Mouse (Mus musculus): ENCODE results near the gene Mroh2a. TPM values are rescaled to one million over a fixed set of nuclear protein-coding genes. Genes with fewer than 3 reads are reported as not detected.

Gene Mroh2a
- polyA plus RNA-seq, 1 experiment from 2014 or later = 0.62 TPM

DNA sequence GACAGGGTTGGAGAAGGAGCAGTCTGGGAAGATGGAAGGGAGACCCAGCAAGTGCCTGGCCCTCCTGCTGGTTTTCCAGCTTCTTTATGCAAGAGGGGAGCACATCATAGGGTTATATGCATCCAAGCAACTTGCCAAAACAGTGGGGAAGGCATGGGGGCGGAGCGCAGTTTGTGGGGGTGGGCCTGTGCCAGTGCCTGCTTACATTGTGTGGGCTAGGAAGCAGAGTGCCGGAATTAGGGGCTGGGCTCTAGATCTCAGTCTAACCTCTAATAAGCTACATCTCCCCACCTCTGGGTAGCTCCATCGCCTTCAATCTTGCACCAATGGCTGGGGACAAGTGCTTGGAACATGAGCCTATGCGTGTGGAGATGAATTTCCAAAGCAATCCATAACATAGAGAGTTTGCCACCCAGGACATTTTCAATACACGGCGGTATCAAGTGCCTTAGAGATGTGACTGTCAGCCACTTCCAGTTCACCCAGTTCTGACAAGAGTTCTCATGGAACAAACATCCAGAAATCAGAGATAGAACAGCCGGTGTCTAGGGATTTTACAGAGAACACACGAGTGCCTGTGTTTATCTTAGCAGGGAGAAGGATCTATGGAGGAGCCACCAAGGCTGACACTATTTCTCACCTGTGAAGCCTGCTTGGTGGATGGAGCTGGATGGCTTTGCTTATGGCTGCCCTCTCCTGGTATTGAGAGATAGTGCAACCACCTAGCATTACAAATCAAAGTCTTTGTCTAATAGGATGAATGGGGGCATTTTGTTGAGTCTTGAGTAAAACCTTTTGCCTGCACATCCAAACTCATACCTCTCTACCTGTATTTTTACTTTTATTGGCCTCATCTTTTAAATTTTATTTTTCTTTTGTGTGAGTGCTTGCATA lies 74.6 kb downstream of the Mroh2a start:
- WGBS = 58% methylated on average over 9 of the region's 9 CpGs
- Histone ChIP-seq H3K4me3 (ENCODE audit: control insufficient read depth in 1 of 2, insufficient read depth in 1 of 2, low read depth in 1 of 2, low read length in 2 of 2) (no peak overlapping the region), H3K27me3 (ENCODE audit: control insufficient read depth, insufficient read depth, low read length) (no peaks in the 10 kb centered on the region), H3K36me3 (ENCODE audit: control insufficient read depth, insufficient read depth, low read length) (no peaks in the 10 kb centered on the region), H3K27ac (replicated peaks in 1 of 2; ENCODE audit: control insufficient read depth in 1 of 2, insufficient read depth in 1 of 2, low read depth in 2 of 2, low read length in 2 of 2) (no peak overlapping the region), H3K4me2 (ENCODE audit: low read length) (no peak overlapping the region), H3K4me1 (ENCODE audit: control insufficient read depth in 2 of 2, insufficient read depth in 2 of 2, low read length in 2 of 2) (no peaks in the 10 kb centered on the region), H3K9me3 (ENCODE audit: control insufficient read depth, low read length) (peaks cover 86% of the 10 kb centered on the region), H3K9ac (ENCODE audit: low read length) (no peak overlapping the region)
- ATAC-seq (ENCODE audit: insufficient number of reproducible peaks, insufficient read depth, low FRiP score, low read depth) = no peak

DNA sequence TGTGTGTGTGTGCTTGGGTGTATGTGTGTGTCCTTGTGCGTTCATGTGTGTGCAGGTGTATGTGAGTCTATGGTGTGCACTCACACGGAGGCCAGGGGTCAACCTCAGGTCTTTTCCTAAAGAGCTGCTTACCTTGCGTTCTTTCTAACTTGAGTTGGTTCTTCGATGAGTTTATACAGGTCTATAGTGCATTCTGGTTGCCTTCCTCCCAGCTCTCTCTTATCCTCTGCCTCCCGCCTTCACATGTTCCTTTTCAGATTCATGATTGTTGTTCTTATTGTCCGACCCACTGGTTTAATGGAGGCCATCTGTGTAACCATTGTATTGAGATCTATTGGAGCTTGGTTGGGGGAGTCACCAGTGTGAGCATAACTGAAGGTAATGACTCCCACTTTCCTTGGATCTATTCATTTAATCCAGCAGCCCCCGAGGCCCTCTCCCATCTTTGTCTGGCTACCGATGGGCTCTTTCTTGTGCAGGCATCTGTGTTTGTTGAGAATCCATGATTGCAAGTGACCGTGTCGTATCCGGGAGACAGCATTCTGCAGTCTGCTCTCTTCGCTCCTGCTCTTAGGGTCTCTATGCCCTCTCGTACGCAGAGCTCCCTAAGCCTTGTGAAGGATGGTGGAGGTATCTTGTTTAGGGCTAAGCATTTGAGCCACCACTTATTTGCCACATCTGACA lies 75.4 kb downstream of the Mroh2a start:
- no peaks in the 10 kb centered on the region for H3K27me3 ChIP-seq (ENCODE audit: control insufficient read depth, insufficient read depth, low read length)
- no peaks in the 10 kb centered on the region for H3K36me3 ChIP-seq (ENCODE audit: control insufficient read depth, insufficient read depth, low read length)
- 59% methylated on average over 14 of the region's 14 CpGs for WGBS
- H3K4me2 ChIP-seq (ENCODE audit: low read length) = no peak overlapping the region
- ATAC-seq (ENCODE audit: insufficient number of reproducible peaks, insufficient read depth, low FRiP score, low read depth) = no peak
- H3K9me3 ChIP-seq (ENCODE audit: control insufficient read depth, low read length) = peaks cover 91% of the 10 kb centered on the region
- H3K4me3 ChIP-seq (ENCODE audit: control insufficient read depth in 1 of 2, insufficient read depth in 1 of 2, low read depth in 1 of 2, low read length in 2 of 2) = no peak overlapping the region
- no peaks in the 10 kb centered on the region for H3K4me1 ChIP-seq (ENCODE audit: control insufficient read depth in 2 of 2, insufficient read depth in 2 of 2, low read length in 2 of 2)
- no peak overlapping the region for H3K27ac ChIP-seq (replicated peaks in 1 of 2; ENCODE audit: control insufficient read depth in 1 of 2, insufficient read depth in 1 of 2, low read depth in 2 of 2, low read length in 2 of 2)
- H3K9ac ChIP-seq (ENCODE audit: low read length) = no peak overlapping the region

GRCm38 (mm10) chr1:88303762-88304161 lies 77.0 kb downstream of the Mroh2a start:
- no peak overlapping the region for H3K4me2 ChIP-seq (ENCODE audit: low read length)
- peaks cover 88% of the 10 kb centered on the region for H3K9me3 ChIP-seq (ENCODE audit: control insufficient read depth, low read length)
- no peak overlapping the region for H3K9ac ChIP-seq (ENCODE audit: low read length)
- 54% methylated on average over 6 of the region's 6 CpGs for WGBS
- no peak overlapping the region for H3K27ac ChIP-seq (replicated peaks in 1 of 2; ENCODE audit: control insufficient read depth in 1 of 2, insufficient read depth in 1 of 2, low read depth in 2 of 2, low read length in 2 of 2)
- no peak overlapping the region for H3K4me3 ChIP-seq (ENCODE audit: control insufficient read depth in 1 of 2, insufficient read depth in 1 of 2, low read depth in 1 of 2, low read length in 2 of 2)
- no peaks in the 10 kb centered on the region for H3K36me3 ChIP-seq (ENCODE audit: control insufficient read depth, insufficient read depth, low read length)
- H3K27me3 ChIP-seq (ENCODE audit: control insufficient read depth, insufficient read depth, low read length) = no peaks in the 10 kb centered on the region
- no peaks in the 10 kb centered on the region for H3K4me1 ChIP-seq (ENCODE audit: control insufficient read depth in 2 of 2, insufficient read depth in 2 of 2, low read length in 2 of 2)
- ATAC-seq (ENCODE audit: insufficient number of reproducible peaks, insufficient read depth, low FRiP score, low read depth) = no peak

DNA sequence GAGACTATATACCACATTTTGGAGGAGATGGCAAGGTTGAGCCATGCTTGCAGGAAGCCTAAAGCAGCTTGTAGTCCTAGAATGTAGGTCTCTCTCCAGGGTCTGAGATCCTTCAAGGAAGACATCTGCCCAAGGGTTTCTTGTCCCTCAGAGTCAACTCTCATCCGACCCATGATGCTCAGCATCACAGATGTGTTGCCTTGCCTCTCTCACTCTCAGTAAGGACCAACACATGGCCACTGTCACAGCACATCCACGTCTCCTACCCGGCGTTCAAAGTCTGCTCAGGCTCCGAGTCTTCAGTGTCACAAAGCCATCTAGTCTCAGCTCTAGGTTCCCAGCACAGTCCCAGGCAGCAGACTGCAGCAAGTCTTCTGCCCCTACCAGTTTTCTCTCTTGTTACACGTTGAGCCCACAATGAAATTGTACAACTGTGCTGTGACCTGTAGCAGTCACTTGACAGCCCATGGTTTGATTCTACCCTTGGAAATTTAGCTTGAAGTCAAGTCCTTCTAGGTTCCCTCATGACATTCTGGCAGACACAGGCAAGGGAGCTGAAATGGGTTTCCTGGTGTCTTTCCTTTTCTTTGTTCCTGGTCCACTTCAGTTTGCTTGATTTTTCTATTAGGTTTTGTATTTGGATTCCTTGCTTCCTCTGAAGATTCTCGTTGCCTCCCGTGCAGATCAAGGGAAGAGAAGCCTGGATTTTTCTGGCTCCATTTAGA lies 77.6 kb downstream of the Mroh2a start:
- no peaks in the 10 kb centered on the region for H3K4me1 ChIP-seq (ENCODE audit: control insufficient read depth in 2 of 2, insufficient read depth in 2 of 2, low read length in 2 of 2)
- no peak; the same call in 1 of the 2 replicates for ATAC-seq (ENCODE audit: insufficient number of reproducible peaks, insufficient read depth, low FRiP score, low read depth)
- H3K4me3 ChIP-seq (ENCODE audit: control insufficient read depth in 1 of 2, insufficient read depth in 1 of 2, low read depth in 1 of 2, low read length in 2 of 2) = no peak overlapping the region
- no peak overlapping the region for H3K27ac ChIP-seq (replicated peaks in 1 of 2; ENCODE audit: control insufficient read depth in 1 of 2, insufficient read depth in 1 of 2, low read depth in 2 of 2, low read length in 2 of 2)
- 55% methylated on average over 8 of the region's 8 CpGs for WGBS
- H3K27me3 ChIP-seq (ENCODE audit: control insufficient read depth, insufficient read depth, low read length) = no peaks in the 10 kb centered on the region
- H3K36me3 ChIP-seq (ENCODE audit: control insufficient read depth, insufficient read depth, low read length) = no peaks in the 10 kb centered on the region
- H3K9me3 ChIP-seq (ENCODE audit: control insufficient read depth, low read length) = peaks cover 88% of the 10 kb centered on the region
- H3K4me2 ChIP-seq (ENCODE audit: low read length) = no peak overlapping the region
- H3K9ac ChIP-seq (ENCODE audit: low read length) = no peak overlapping the region

DNA sequence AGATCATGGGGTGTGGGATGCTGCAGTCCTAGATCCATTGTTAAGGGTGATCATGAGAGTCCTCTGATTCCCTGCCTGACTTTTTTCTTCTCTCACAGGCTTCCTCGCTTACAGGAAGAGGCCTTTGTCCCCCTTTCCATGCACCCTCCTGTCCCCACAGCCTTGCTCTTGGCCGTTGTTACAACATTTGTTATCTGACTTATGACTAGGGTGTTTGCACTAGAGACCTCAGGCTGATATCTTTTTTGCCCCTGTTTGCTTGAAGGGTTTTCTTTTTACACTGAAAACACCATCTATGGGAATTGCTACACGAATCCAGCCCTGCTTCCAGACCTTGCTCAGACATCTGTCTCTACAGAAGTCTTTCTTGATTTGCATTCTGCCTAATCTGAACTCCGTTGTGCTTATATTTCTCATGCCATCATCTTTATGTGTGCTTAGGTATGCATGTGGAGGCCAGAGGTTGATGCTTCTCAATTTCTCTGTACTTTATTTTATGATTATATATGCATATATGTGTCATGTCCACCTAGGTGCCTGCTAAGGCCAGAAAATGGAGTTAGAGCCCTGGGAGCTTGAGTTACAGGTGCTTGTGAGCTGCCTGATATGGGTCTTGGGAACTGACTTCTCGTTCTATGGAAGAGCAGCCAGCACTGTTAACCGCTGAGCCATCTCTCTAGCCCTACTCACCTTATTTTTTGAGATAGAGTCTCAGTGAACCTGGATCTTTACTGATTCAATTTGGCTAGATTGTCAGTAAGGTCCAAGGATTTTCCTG lies 78.4 kb downstream of the Mroh2a start:
- no peak overlapping the region for H3K4me3 ChIP-seq (ENCODE audit: control insufficient read depth in 1 of 2, insufficient read depth in 1 of 2, low read depth in 1 of 2, low read length in 2 of 2)
- no peaks in the 10 kb centered on the region for H3K36me3 ChIP-seq (ENCODE audit: control insufficient read depth, insufficient read depth, low read length)
- ATAC-seq (ENCODE audit: insufficient number of reproducible peaks, insufficient read depth, low FRiP score, low read depth) = no peak
- H3K4me1 ChIP-seq (ENCODE audit: control insufficient read depth in 2 of 2, insufficient read depth in 2 of 2, low read length in 2 of 2) = no peaks in the 10 kb centered on the region
- no peaks in the 10 kb centered on the region for H3K27me3 ChIP-seq (ENCODE audit: control insufficient read depth, insufficient read depth, low read length)
- H3K9me3 ChIP-seq (ENCODE audit: control insufficient read depth, low read length) = peaks cover 87% of the 10 kb centered on the region
- WGBS = 40% methylated on average over 6 of the region's 6 CpGs
- H3K27ac ChIP-seq (replicated peaks in 1 of 2; ENCODE audit: control insufficient read depth in 1 of 2, insufficient read depth in 1 of 2, low read depth in 2 of 2, low read length in 2 of 2) = no peak overlapping the region
- no peak overlapping the region for H3K9ac ChIP-seq (ENCODE audit: low read length)
- H3K4me2 ChIP-seq (ENCODE audit: low read length) = no peak overlapping the region

DNA sequence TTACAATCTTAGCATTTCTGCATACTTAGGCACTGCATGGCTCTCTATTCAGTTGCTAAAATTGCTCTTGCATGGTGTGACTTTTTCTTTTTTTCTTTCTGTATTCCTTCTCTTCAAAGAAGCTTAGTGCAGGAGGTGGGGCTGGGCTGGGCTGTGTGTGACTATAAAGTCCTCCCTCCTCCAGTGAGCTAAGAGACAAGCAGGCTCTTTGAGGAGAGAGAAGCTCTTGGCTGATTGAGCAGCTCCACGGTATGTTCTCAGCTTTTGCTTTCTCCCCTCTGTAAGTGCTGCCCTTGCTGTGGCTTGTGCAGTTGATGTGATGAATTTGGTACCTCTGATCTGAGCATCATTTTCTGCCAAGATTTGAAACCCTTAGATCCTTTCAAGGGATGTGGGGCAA lies 79.8 kb downstream of the Mroh2a start:
- peaks cover 78% of the 10 kb centered on the region for H3K9me3 ChIP-seq (ENCODE audit: control insufficient read depth, low read length)
- 57% methylated on average over 1 of the region's 1 CpGs for WGBS
- H3K4me1 ChIP-seq (ENCODE audit: control insufficient read depth in 2 of 2, insufficient read depth in 2 of 2, low read length in 2 of 2) = no peaks in the 10 kb centered on the region
- H3K9ac ChIP-seq (ENCODE audit: low read length) = no peak overlapping the region
- no peak overlapping the region for H3K27ac ChIP-seq (replicated peaks in 1 of 2; ENCODE audit: control insufficient read depth in 1 of 2, insufficient read depth in 1 of 2, low read depth in 2 of 2, low read length in 2 of 2)
- no peaks in the 10 kb centered on the region for H3K27me3 ChIP-seq (ENCODE audit: control insufficient read depth, insufficient read depth, low read length)
- no peak overlapping the region for H3K4me3 ChIP-seq (ENCODE audit: control insufficient read depth in 1 of 2, insufficient read depth in 1 of 2, low read depth in 1 of 2, low read length in 2 of 2)
- H3K4me2 ChIP-seq (ENCODE audit: low read length) = no peak overlapping the region
- no peaks in the 10 kb centered on the region for H3K36me3 ChIP-seq (ENCODE audit: control insufficient read depth, insufficient read depth, low read length)
- no peak for ATAC-seq (ENCODE audit: insufficient number of reproducible peaks, insufficient read depth, low FRiP score, low read depth)

DNA sequence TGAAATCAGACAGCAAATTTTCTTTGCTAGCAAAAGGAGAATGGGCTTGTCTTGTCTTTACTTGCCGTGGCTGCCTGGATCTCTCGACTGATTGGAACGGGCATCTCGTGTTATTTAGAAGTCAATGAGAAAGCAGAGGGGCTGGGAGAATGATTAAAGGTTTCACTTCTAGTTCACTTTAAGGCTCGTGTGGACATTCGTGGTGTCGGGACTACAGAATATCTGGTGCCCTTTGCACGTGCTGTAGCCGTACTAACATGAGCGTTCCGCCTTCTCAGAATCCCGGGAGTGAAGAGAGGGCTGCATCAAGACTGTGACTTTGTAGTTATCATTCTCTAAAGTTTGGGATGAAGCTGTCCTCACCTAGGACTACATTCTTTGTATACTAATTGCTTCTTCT lies 80.4 kb downstream of the Mroh2a start:
- no peaks in the 10 kb centered on the region for H3K4me1 ChIP-seq (ENCODE audit: control insufficient read depth in 2 of 2, insufficient read depth in 2 of 2, low read length in 2 of 2)
- no peak overlapping the region for H3K27ac ChIP-seq (replicated peaks in 1 of 2; ENCODE audit: control insufficient read depth in 1 of 2, insufficient read depth in 1 of 2, low read depth in 2 of 2, low read length in 2 of 2)
- no peak overlapping the region for H3K4me2 ChIP-seq (ENCODE audit: low read length)
- H3K27me3 ChIP-seq (ENCODE audit: control insufficient read depth, insufficient read depth, low read length) = no peaks in the 10 kb centered on the region
- no peak for ATAC-seq (ENCODE audit: insufficient number of reproducible peaks, insufficient read depth, low FRiP score, low read depth)
- 61% methylated on average over 12 of the region's 12 CpGs for WGBS
- H3K9me3 ChIP-seq (ENCODE audit: control insufficient read depth, low read length) = peaks cover 72% of the 10 kb centered on the region
- no peaks in the 10 kb centered on the region for H3K36me3 ChIP-seq (ENCODE audit: control insufficient read depth, insufficient read depth, low read length)
- no peak overlapping the region for H3K4me3 ChIP-seq (ENCODE audit: control insufficient read depth in 1 of 2, insufficient read depth in 1 of 2, low read depth in 1 of 2, low read length in 2 of 2)
- H3K9ac ChIP-seq (ENCODE audit: low read length) = no peak overlapping the region
